Mouse (Mus musculus) heart, embryonic 12.5 days (tissue): ENCODE measurements around the gene Gm572. TPM values are rescaled to one million over a fixed set of nuclear protein-coding genes. Genes with fewer than 3 reads are reported as not detected.

Experiments
- ATAC-seq: fragments of 200-750 bp; cut with Nextera tagmentation; 2 replicates; pipeline ENCODE4 v1.8.0; 2017; ENCODE audit warnings: moderate TSS enrichment, moderate library complexity; ENCODE audit not compliant: insufficient number of reproducible peaks, low FRiP score
- H3K27ac ChIP-seq: fragments of 300-500 bp; sonication (generic); 2 replicates; pipeline ENCODE4 v1.5.1; 2016; ENCODE audit warnings: mild to moderate bottlenecking, moderate library complexity; ENCODE audit not compliant: poor library complexity, severe bottlenecking
- H3K27me3 ChIP-seq: fragments of 300-500 bp; sonication (generic); replicated peaks from 2 replicates; pipeline ENCODE4 v1.6.1; 2016; ENCODE audit warnings: mild to moderate bottlenecking, moderate library complexity
- H3K36me3 ChIP-seq: fragments of 300-500 bp; sonication (generic); 2 replicates; pipeline ENCODE4 v1.6.1; 2016; ENCODE audit warnings: mild to moderate bottlenecking, moderate library complexity
- H3K4me1 ChIP-seq: fragments of 300-500 bp; sonication (generic); replicated peaks from 2 replicates; pipeline ENCODE4 v1.6.1; 2016; ENCODE audit warnings: mild to moderate bottlenecking
- H3K4me2 ChIP-seq: fragments of 300-500 bp; sonication (generic); 2 replicates; pipeline ENCODE4 v1.6.1; 2016; ENCODE audit warnings: mild to moderate bottlenecking, moderate library complexity
- H3K4me3 ChIP-seq: fragments of 300-500 bp; sonication (generic); 2 replicates; pipeline ENCODE4 v1.5.1; 2016; ENCODE audit warnings: mild to moderate bottlenecking
- H3K9ac ChIP-seq: fragments of 300-500 bp; sonication (generic); 2 replicates; pipeline ENCODE4 v1.6.1; 2016; ENCODE audit warnings: mild to moderate bottlenecking, moderate library complexity
- H3K9me3 ChIP-seq: fragments of 300-500 bp; sonication (generic); replicated peaks from 2 replicates; pipeline ENCODE4 v1.6.1; 2016; ENCODE audit warnings: mild to moderate bottlenecking, moderate library complexity
- WGBS: fragments of 180-500 bp; shearing (Covaris S2); methylation state at CpG from one replicate; pipeline ENCODE4 v1.1.7; 2016; 5-methylcytosine and 5-hydroxymethylcytosine counted together
- polyA plus RNA-seq: library from polyadenylated mRNA; unstranded; fragments of >200 nt; fragmentation: Nextera tagmentation; extraction: Ambion mirVana; gene quantifications from 2 replicates; pipeline ENCODE4 v1.2.1, GENCODE M21; 2016

Gene Gm572
- 0.11 and 0.18 TPM in 2 replicates for polyA plus RNA-seq

DNA sequence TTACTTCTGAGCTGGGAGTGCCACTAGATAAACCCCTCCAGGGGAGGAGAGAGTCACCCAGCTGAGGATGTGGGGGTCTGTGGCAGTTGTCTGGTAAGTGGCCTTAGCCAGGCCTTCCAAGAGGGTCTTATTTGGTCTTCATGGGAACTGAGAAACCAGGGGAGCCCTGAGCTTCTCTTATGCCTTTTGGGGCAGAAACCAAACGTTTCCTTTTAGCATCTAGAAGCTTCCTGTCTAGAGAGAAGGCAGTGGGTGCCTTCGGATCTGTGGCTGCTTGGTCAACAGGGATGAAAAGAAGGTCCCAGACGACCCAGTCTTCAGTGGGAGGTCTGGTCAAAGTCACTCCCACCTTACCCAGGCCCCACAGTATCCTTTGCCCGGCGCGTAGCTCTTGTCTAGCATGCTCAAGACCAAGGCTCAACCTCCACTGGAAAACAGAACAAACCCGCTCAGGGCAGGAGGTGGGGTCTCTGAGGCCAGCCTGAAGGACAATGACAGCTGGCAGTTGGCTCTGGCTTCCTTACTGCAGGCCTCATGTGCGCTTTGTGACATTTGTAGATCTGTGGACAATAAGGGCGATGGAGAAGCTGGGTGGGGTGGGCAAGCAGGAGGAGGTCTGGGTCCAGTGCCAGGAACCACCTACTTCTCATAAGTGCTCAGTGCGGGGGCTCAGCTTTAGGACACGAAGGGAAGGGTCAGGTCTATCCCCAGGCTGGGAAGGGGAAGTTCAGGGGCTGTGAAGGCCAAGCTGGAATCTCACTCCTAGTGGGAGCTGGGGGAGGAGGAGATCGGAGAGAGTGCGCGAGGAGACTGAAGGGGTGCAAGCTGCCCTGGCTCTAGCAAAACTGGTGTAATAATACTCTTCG, at the start of gene Gm572:
Gene Gm572, plus strand, starts transcription at position 27 of the 866 bp plus-strand sequence.
- peak within 1 kb of the TSS; percentile 48 for H3K4me2 ChIP-seq
- H3K27ac ChIP-seq: no peak within 1 kb of the TSS

DNA sequence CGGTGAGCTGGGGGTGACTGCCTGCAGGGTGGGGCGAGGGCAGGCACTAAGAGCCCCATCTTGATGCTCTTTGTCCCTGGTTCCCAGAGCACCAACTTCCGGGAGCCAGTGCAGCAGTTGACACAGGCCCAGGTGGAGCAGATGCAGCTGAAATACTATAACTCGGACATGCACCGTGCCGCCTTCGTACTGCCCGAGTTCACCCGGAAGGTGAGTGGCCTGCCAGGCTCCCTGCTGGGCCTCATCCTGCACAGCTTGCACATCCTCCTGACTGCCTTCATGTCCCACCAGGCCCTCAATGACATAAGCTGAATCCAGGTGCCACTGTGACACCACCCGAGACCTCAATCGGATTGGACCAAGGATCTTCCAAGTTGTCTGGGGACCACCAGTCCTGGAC, 49.1 kb upstream of the Gm572 start:
- H3K36me3 ChIP-seq: peaks cover 60% of the 10 kb centered on the region
- peaks cover 19% of the 10 kb centered on the region for H3K4me1 ChIP-seq

More for the DNA sequence above, at the start of gene Gm572:
- no peaks in the 10 kb centered on the region for H3K36me3 ChIP-seq
- H3K27me3 ChIP-seq: no peaks in the 10 kb centered on the region
- H3K9me3 ChIP-seq: no peaks in the 10 kb centered on the region
- peak within 1 kb of the TSS; percentile 11 for H3K4me3 ChIP-seq
- H3K9ac ChIP-seq: no peak within 1 kb of the TSS
- 57% methylated on average over 15 of the region's 15 CpGs for WGBS
- peaks cover 16% of the 10 kb centered on the region; the same call in 1 of the 2 replicates for H3K4me1 ChIP-seq
- no peak for ATAC-seq

DNA sequence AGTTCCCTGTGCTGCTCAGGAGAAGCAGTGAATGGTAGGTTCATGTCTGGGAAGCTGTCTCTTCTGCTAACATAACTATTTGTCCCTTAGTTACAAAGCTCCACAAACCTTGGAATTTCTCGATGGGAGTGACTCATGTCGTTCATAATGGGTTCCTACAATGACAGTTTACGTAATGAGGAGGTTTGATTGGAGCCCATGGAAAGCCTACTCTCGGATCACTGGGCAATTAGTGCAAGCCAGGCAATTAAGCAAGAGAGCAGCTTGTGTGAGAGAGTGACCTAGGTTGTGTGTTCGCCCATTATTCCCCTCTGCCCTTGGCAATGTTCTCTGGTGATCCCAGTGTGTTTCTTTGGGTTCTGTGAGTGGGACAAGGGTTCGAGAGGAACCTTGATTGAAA, 47.2 kb upstream of the Gm572 start:
- H3K27me3 ChIP-seq: no peaks in the 10 kb centered on the region
- 85% methylated on average over 6 of the region's 6 CpGs for WGBS
- ATAC-seq: no peak
- H3K27ac ChIP-seq: no peak overlapping the region
- H3K4me3 ChIP-seq: no peak overlapping the region
- no peak overlapping the region for H3K9ac ChIP-seq
- H3K36me3 ChIP-seq: peaks cover 65% of the 10 kb centered on the region
- H3K4me1 ChIP-seq: peaks cover 14% of the 10 kb centered on the region
- H3K9me3 ChIP-seq: 0 out of 2 replicates have a peak, but pooled peaks cover 7% of the 10 kb centered on the region
- H3K4me2 ChIP-seq: no peak overlapping the region

More for the DNA sequence above, 49.1 kb upstream of the Gm572 start:
- Histone ChIP-seq H3K9ac (no peak overlapping the region), H3K27ac (no peak overlapping the region), H3K9me3 (0 out of 2 replicates have a peak, but pooled peaks cover 4% of the 10 kb centered on the region), H3K4me2 (no peak overlapping the region), H3K4me3 (no peak overlapping the region), H3K27me3 (no peaks in the 10 kb centered on the region)
- ATAC-seq: no peak
- 93% methylated on average over 11 of the region's 11 CpGs for WGBS

DNA sequence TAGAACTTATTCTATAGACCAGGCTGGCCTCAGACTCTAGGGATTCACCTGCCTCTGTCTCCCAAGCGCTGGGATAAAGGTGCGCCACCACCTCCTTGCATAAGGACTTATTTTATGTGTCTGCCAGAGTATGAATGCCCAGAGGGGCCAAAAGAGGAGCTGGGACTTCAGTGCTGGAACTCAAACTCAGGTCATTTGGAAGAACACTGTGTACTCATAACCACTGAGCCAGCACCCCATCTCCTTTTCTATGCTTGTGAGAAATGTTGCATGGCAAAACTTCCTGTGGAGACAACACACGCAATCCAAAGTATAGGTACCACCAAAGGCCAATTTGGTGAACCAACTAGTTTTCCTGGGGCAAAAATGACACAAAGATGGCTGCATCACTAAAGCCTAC, 46.4 kb upstream of the Gm572 start:
- Histone ChIP-seq H3K4me3 (no peak overlapping the region), H3K9ac (no peak overlapping the region), H3K36me3 (peaks cover 65% of the 10 kb centered on the region), H3K27me3 (no peaks in the 10 kb centered on the region), H3K27ac (no peak overlapping the region), H3K4me2 (no peak overlapping the region), H3K9me3 (0 out of 2 replicates have a peak, but pooled peaks cover 7% of the 10 kb centered on the region), H3K4me1 (peaks cover 14% of the 10 kb centered on the region)
- no peak for ATAC-seq
- WGBS: 91% methylated on average over 3 of the region's 3 CpGs

DNA sequence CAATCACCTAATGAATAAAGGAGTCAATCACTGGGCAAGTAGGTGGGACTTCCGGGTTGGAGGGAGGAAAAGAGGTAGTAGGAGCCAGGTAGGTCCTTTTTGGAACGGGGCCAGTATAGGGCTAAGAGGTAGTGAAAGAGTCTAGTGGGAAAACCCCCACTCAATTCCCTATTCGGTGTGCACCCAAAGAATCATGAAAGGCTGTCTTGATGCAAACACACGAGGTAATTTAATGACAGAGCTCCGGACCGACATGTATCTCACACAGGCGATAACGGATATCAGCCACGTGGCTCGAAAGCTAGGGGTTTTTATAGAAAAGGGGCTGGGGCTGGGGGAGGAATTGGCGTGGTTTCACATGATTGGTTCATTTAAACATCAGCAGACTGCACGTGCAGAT, 44.3 kb upstream of the Gm572 start:
- Histone ChIP-seq H3K9me3 (0 out of 2 replicates have a peak, but pooled peaks cover 7% of the 10 kb centered on the region), H3K4me3 (no peak overlapping the region), H3K4me2 (no peak overlapping the region), H3K36me3 (peaks cover 54% of the 10 kb centered on the region), H3K9ac (no peak overlapping the region), H3K27ac (no peak overlapping the region), H3K27me3 (no peaks in the 10 kb centered on the region), H3K4me1 (no peaks in the 10 kb centered on the region)
- ATAC-seq: no peak
- 90% methylated on average over 12 of the region's 12 CpGs for WGBS

DNA sequence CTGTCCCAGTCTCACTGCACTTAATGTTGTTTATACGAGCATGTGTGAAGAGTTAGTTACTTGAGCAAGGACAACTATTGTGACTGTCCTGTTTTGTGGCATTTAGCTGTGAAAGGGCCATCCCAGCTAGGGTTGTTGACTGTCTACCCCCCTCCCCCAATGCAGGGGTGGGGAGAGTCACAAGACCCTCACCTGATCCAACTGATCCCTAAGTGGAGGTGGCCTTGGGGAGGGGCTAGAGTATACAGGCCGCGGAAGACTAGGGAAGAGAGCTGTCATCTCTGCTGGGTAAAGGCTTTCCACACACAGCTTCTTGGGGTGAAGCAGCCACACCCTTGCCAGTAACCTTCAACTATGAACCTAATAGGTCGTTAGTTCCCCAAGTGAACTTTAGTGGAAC, 42.8 kb upstream of the Gm572 start:
- no peak overlapping the region for H3K27ac ChIP-seq
- no peak overlapping the region for H3K9ac ChIP-seq
- H3K9me3 ChIP-seq: 0 out of 2 replicates have a peak, but pooled peaks cover 7% of the 10 kb centered on the region
- H3K4me3 ChIP-seq: no peak overlapping the region
- peaks cover 39% of the 10 kb centered on the region for H3K36me3 ChIP-seq
- ATAC-seq: no peak
- H3K4me2 ChIP-seq: no peak overlapping the region
- no peaks in the 10 kb centered on the region for H3K27me3 ChIP-seq
- 83% methylated on average over 4 of the region's 4 CpGs for WGBS
- no peaks in the 10 kb centered on the region for H3K4me1 ChIP-seq

DNA sequence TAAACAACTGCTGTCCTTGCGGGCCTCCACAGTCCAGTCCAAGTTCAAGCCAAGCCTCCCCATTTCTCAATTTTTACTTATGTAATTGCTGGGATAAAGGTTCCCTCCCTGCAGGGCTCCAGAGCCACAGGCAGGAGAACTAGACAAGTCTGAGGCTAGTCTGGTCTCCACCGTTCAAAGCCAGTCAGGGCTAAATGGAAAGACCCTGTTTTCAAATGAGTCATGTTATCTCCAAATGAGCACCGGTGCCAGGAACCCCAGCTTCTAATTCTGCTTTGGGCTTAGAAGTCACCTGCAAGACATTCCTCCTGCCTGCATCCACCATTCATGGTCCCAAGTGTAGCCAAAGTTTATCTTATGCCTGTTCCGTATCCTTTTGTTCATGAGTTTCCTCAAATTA, 41.2 kb upstream of the Gm572 start:
- Histone ChIP-seq H3K36me3 (peaks cover 25% of the 10 kb centered on the region), H3K4me3 (no peak overlapping the region), H3K4me2 (no peak overlapping the region), H3K4me1 (no peaks in the 10 kb centered on the region), H3K9ac (no peak overlapping the region), H3K27ac (no peak overlapping the region), H3K27me3 (no peaks in the 10 kb centered on the region), H3K9me3 (0 out of 2 replicates have a peak, but pooled peaks cover 7% of the 10 kb centered on the region)
- WGBS: 64% methylated on average over 4 of the region's 4 CpGs
- no peak for ATAC-seq

DNA sequence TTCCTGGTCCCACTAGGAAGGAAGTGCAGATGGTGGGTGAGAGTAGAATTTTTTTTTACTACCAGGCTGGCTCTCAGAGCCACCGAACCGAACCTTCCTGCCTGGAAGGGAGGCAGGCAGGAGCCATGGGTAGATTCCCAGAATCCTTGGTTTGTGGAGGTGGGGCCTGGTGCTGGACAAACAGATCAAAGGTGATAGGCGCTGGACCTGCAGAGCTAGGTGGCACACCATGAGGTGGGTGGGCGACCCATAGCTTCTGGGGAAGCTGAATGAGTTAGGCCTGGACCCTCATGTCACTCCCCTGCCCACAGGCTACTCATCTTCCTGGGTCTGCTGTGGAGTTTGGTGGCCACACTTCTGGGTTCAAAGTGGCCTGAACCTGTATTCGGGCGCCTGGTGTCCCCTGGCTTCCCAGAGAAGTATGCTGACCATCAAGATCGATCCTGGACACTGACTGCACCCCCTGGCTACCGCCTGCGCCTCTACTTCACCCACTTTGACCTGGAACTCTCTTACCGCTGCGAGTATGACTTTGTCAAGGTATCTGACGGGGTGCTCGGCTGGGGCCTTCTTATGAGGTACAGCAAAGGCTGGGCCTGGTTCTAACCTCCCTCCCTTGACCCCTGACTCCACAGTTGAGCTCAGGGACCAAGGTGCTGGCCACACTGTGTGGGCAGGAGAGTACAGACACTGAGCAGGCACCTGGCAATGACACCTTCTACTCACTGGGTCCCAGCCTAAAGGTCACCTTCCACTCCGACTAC, 40.6 kb upstream of the Gm572 start, which contains the start of gene Masp2:
Gene Masp2, plus strand, starts transcription at position 198 of the 764 bp plus-strand sequence.
- Histone ChIP-seq H3K9me3 (0 out of 2 replicates have a peak, but pooled peaks cover 7% of the 10 kb centered on the region), H3K27me3 (no peaks in the 10 kb centered on the region), H3K4me1 (no peaks in the 10 kb centered on the region), H3K4me3 (no peak within 1 kb of the TSS), H3K4me2 (no peak within 1 kb of the TSS), H3K27ac (no peak within 1 kb of the TSS), H3K9ac (no peak within 1 kb of the TSS), H3K36me3 (peaks cover 24% of the 10 kb centered on the region)
- WGBS: 84% methylated on average over 14 of the region's 14 CpGs
- ATAC-seq: no peak

DNA sequence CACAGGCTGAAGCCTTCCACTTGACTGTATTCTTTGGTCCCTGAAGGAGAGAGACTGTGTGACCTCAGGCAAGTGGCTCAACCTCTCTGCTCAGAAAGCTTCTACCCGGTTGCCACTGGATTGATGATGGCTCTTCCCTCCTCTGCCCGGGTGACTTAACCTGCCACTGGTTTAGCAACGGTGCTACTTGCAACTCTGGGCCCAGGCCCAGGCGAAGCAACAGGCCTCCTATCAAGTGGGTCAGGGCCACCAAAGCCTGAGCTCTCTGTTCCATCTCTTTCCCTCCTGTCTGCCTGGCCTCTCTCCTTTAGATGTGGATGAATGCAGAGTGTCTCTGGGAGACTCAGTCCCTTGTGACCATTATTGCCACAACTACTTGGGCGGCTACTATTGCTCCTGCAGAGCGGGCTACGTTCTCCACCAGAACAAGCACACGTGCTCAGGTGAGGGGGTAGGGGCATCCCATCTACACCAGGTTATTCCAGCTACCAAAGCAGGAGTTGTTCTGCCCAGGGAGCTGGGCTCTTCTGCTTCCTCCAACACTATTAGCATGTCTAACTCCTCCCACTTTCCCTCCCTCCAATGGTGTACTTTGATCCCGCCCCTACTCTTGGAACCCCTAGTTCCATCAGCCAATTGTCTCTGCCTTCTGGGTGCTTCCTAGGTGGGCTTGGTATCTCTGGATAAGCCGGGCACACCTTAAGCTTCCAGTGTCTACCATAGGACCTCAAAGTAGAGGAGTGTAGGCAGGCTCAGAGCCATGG, 39.6 kb upstream of the Gm572 start:
- H3K9ac ChIP-seq: no peak overlapping the region; the same call in 1 of the 2 replicates
- H3K36me3 ChIP-seq: peaks cover 14% of the 10 kb centered on the region
- peaks cover 5% of the 10 kb centered on the region; the same call in 1 of the 2 replicates for H3K4me1 ChIP-seq
- no peak overlapping the region for H3K4me3 ChIP-seq
- no peak for ATAC-seq
- H3K4me2 ChIP-seq: no peak overlapping the region
- 68% methylated on average over 10 of the region's 10 CpGs for WGBS
- no peak overlapping the region for H3K27ac ChIP-seq
- H3K9me3 ChIP-seq: 0 out of 2 replicates have a peak, but pooled peaks cover 7% of the 10 kb centered on the region
- no peaks in the 10 kb centered on the region for H3K27me3 ChIP-seq

DNA sequence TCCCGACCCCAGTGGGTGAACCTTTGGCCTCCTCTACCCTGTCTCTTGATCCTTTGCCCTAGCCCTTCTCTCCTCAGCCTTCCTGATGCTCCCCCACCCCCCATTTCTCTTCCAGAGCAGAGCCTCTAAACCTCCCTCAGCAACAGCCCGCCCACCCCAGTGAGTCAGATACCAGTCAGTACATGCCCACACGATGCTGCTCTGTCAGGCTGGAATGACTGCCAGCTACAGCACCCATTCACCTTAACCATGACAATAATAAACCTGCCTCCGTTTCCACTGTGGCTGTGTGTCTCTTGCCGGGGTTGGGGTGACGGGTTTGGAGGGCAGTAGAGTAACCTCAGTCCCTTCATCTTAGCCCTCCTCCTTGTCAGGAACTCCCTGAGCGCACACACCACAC, 39.0 kb upstream of the Gm572 start:
- H3K27ac ChIP-seq: no peak overlapping the region
- peaks cover 11% of the 10 kb centered on the region; the same call in 1 of the 2 replicates for H3K4me1 ChIP-seq
- H3K9ac ChIP-seq: no peak overlapping the region; the same call in 1 of the 2 replicates
- WGBS: 67% methylated on average over 7 of the region's 7 CpGs
- ATAC-seq: no peak
- H3K4me2 ChIP-seq: no peak overlapping the region
- H3K9me3 ChIP-seq: 0 out of 2 replicates have a peak, but pooled peaks cover 3% of the 10 kb centered on the region
- H3K4me3 ChIP-seq: no peak overlapping the region
- H3K27me3 ChIP-seq: no peaks in the 10 kb centered on the region
- peaks cover 9% of the 10 kb centered on the region for H3K36me3 ChIP-seq
